Mouse (Mus musculus) small intestine, adult 10 weeks (tissue): Measurements from ENCODE around the gene Ly86. TPM values are rescaled to one million over a fixed set of nuclear protein-coding genes. Genes with fewer than 3 reads are reported as not detected.

Experiments
- polyA plus RNA-seq: library from polyadenylated mRNA; stranded (reverse); fragments of 350-450 nt; fragmentation: Illumina TruSeq; extraction: RNeasy Lipid Tissue Mini Kit (QIAGEN cat#74804); gene quantifications from one replicate; pipeline ENCODE4 v1.2.3, GENCODE M21; 2014; ENCODE audit warnings: low replicate concordance

Ly86 gene
- polyA plus RNA-seq: 27.1 TPM

DNA sequence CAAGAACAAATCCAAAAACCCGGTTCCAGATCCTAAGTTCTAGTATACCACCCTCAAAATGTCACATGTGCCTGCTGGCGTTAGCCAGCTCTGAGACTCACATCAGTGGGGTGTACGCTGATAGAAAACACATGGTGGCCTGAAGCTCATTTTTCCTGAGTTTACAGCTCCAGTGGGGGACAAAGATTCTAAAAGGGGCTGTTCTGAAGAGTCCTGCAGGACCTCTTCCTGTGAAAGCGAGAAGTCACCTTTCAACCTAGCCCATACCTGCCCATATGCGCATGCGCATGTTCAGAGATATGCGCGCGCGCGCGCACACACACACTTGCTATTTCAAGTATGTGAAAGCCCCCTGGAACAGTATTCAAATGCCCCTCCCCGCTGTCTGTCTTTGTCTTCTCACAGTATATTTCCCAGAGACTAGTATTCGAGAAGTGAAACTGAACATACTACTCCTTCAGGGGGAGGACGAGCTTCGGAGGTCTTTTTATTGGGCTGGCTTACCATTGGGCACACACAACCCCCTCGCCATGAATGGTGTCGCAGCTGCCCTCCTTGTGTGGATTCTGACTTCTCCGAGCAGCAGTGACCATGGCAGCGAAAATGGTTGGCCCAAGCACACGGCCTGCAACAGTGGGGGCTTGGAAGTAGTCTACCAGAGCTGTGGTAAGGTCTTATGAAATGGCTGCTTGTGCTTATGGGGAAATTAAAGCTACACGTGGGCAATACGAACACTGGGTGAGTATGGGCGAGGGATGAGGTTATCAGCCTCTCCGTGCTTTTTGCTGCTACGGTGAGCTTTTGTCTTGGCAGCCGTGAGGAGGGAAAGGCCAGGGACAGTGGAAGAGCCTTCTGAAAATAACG lies at the start of gene Ly86:
Ly86 (plus strand) TSS at position 300 of the 864 bp plus-strand sequence.

